In genomic region chr3:29293230-29293629, GRCm38 (mm10) we compare ENCODE assay signal across 27 mouse cellular contexts.
DNase-seq lines count a peak whose midpoint lies in the region; ATAC-seq and TF ChIP-seq lines count a peak whose summit lies in the region.
"Had no signal": no experiment of that assay in that cellular context is flagged by ENCODE, and none has a peak within 500 bp of the region (broad histone marks: within the 10 kb centered on the region; RNA-seq: fewer than 3 reads in every experiment).

No protein-coding gene starts in this region.

- no peak overlapping the region for H3K4me3 ChIP-seq in forebrain, postnatal 0 days (ENCODE audit: low read depth, low read length)
- no peak overlapping the region for H3K4me3 ChIP-seq in forebrain, embryonic 13.5 days
- no peak overlapping the region for H3K4me3 ChIP-seq in neural tube, embryonic 14.5 days (ENCODE audit: low read depth, low read length)
- H3K4me3 ChIP-seq in neural tube, embryonic 15.5 days (replicated peaks) = no peak overlapping the region
- H3K4me3 ChIP-seq: embryonic facial prominence, embryonic 10.5 days; embryonic facial prominence, embryonic 15.5 days; gastrocnemius, adult 2 months; limb, embryonic 13.5 days; lung, embryonic 15.5 days had no signal

- H3K36me3 ChIP-seq in forebrain, postnatal 0 days (ENCODE audit: insufficient read depth) = no peaks in the 10 kb centered on the region
- H3K36me3 ChIP-seq in forebrain, embryonic 13.5 days (ENCODE audit: poor library complexity, severe bottlenecking) = no peaks in the 10 kb centered on the region
- H3K36me3 ChIP-seq in neural tube, embryonic 14.5 days (ENCODE audit: control insufficient read depth, insufficient read depth, low read length) = no peaks in the 10 kb centered on the region
- H3K36me3 ChIP-seq in neural tube, embryonic 15.5 days = no peaks in the 10 kb centered on the region
- H3K36me3 ChIP-seq: embryonic facial prominence, embryonic 10.5 days; embryonic facial prominence, embryonic 15.5 days; limb, embryonic 13.5 days; lung, embryonic 15.5 days had no signal

- no peak overlapping the region for H3K4me2 ChIP-seq in forebrain, postnatal 0 days (ENCODE audit: low read depth)
- H3K4me2 ChIP-seq in forebrain, embryonic 13.5 days = no peak overlapping the region
- H3K4me2 ChIP-seq in neural tube, embryonic 14.5 days (ENCODE audit: low read depth, low read length) = no peak overlapping the region
- no peak overlapping the region for H3K4me2 ChIP-seq in neural tube, embryonic 15.5 days
- H3K4me2 ChIP-seq: embryonic facial prominence, embryonic 15.5 days; heart, embryonic 11.5 days; limb, embryonic 13.5 days; liver, embryonic 11.5 days; lung, embryonic 15.5 days had no signal

- no peak overlapping the region for H3K9ac ChIP-seq in forebrain, postnatal 0 days
- no peak overlapping the region for H3K9ac ChIP-seq in forebrain, embryonic 13.5 days
- no peak overlapping the region for H3K9ac ChIP-seq in neural tube, embryonic 14.5 days (replicated peaks; ENCODE audit: low read depth, low read length)
- H3K9ac ChIP-seq in neural tube, embryonic 15.5 days (replicated peaks) = no peak overlapping the region
- H3K9ac ChIP-seq: embryonic facial prominence, embryonic 15.5 days; limb, embryonic 13.5 days; lung, embryonic 15.5 days had no signal

- no peaks in the 10 kb centered on the region for H3K4me1 ChIP-seq in forebrain, postnatal 0 days (ENCODE audit: insufficient read depth)
- peaks cover 13% of the 10 kb centered on the region for H3K4me1 ChIP-seq in forebrain, embryonic 13.5 days
- no peaks in the 10 kb centered on the region for H3K4me1 ChIP-seq in neural tube, embryonic 14.5 days (ENCODE audit: control insufficient read depth, insufficient read depth, low read length)
- H3K4me1 ChIP-seq in neural tube, embryonic 15.5 days = peaks cover 4% of the 10 kb centered on the region; the same call in 1 of the 2 replicates
- H3K4me1 ChIP-seq: embryonic facial prominence, embryonic 10.5 days; embryonic facial prominence, embryonic 15.5 days; limb, embryonic 13.5 days; lung, embryonic 15.5 days had no signal

- ATAC-seq in forebrain, postnatal 0 days = peak; percentile 18; the same call in 1 of the 2 replicates
- no peak for ATAC-seq in forebrain, embryonic 13.5 days
- ATAC-seq in neural tube, embryonic 14.5 days (ENCODE audit: low read depth) = peak; percentile 56; the same call in 1 of the 2 replicates
- no peak for ATAC-seq in neural tube, embryonic 15.5 days (ENCODE audit: low FRiP score)
- ATAC-seq: intestine, embryonic 16.5 days had no signal

- no peak for DNase-seq in forebrain, postnatal 0 days
- peak; percentile 5 for DNase-seq in left cerebral cortex, postnatal 4 days
- no peak for DNase-seq in left cerebral cortex, postnatal 25 days (ENCODE audit: low spot score in 2 of 2)
- no peak for DNase-seq in urinary bladder, postnatal 4 days (ENCODE audit: low spot score in 2 of 2)
- DNase-seq: adrenal gland, postnatal 25 days; B cell, adult 2 months; cerebellum, adult 18-20 months; gastrocnemius, adult 2 months; gastrocnemius, postnatal 36 days; heart, adult 18-20 months; heart, postnatal 36 days; kidney, adult 9 months; kidney, postnatal 10 days; layer of hippocampus, adult 9-11 months; right cerebral cortex, adult 18-20 months; spleen, adult 18-20 months; thymus, postnatal 14 days had no signal

- H3K9me3 ChIP-seq in forebrain, postnatal 0 days (ENCODE audit: low read length) = no peaks in the 10 kb centered on the region
- H3K9me3 ChIP-seq in forebrain, embryonic 13.5 days (replicated peaks) = no peaks in the 10 kb centered on the region
- H3K9me3 ChIP-seq in neural tube, embryonic 14.5 days (ENCODE audit: control insufficient read depth, low read length) = no peaks in the 10 kb centered on the region
- H3K9me3 ChIP-seq in neural tube, embryonic 15.5 days (replicated peaks) = no peaks in the 10 kb centered on the region
- H3K9me3 ChIP-seq: embryonic facial prominence, embryonic 10.5 days; embryonic facial prominence, embryonic 15.5 days; limb, embryonic 13.5 days; lung, embryonic 15.5 days had no signal

- 19% methylated on average over 4 of the region's 4 CpGs for WGBS in forebrain, postnatal 0 days
- 21% methylated on average over 4 of the region's 4 CpGs for WGBS in forebrain, embryonic 13.5 days
- 19% methylated on average over 4 of the region's 4 CpGs for WGBS in neural tube, embryonic 14.5 days
- WGBS in neural tube, embryonic 15.5 days = 16% methylated on average over 4 of the region's 4 CpGs

- H3K27ac ChIP-seq in forebrain, postnatal 0 days (ENCODE audit: low read depth, low read length) = no peak overlapping the region
- no peak overlapping the region; the same call in 1 of the 2 replicates for H3K27ac ChIP-seq in forebrain, embryonic 13.5 days
- H3K27ac ChIP-seq in neural tube, embryonic 14.5 days (ENCODE audit: low read depth, low read length) = no peak overlapping the region
- H3K27ac ChIP-seq in neural tube, embryonic 15.5 days (replicated peaks) = no peak overlapping the region
- H3K27ac ChIP-seq: embryonic facial prominence, embryonic 10.5 days; embryonic facial prominence, embryonic 15.5 days; gastrocnemius, adult 2 months; limb, embryonic 13.5 days; lung, embryonic 15.5 days had no signal

- TF ChIP-seq CTCF in forebrain, postnatal 0 days (IDR thresholded peaks at IDR 0.05; ENCODE audit: low read depth) = no peak

- H3K27me3 ChIP-seq in forebrain, postnatal 0 days (ENCODE audit: insufficient read depth, low read length) = no peaks in the 10 kb centered on the region
- no peaks in the 10 kb centered on the region for H3K27me3 ChIP-seq in forebrain, embryonic 13.5 days
- no peaks in the 10 kb centered on the region for H3K27me3 ChIP-seq in neural tube, embryonic 14.5 days (ENCODE audit: control insufficient read depth, insufficient read depth, low read length)
- H3K27me3 ChIP-seq in neural tube, embryonic 15.5 days (replicated peaks) = no peaks in the 10 kb centered on the region
- H3K27me3 ChIP-seq: embryonic facial prominence, embryonic 15.5 days; limb, embryonic 13.5 days; lung, embryonic 15.5 days had no signal

- intact Hi-C loops in left cerebral cortex, postnatal 4 days (cut with DNase I) = no loop called here
- intact Hi-C loops in left cerebral cortex, postnatal 25 days (cut with DNase I) = no loop called here

Comparison
In these comparisons a context has a peak if more than half of its experiments do, and no peak if none do; other contexts are left out.
1. ATAC-seq: peak in forebrain, postnatal 0 days (single experiment) and neural tube, embryonic 14.5 days (single experiment); none in forebrain, embryonic 13.5 days (single experiment) and neural tube, embryonic 15.5 days (single experiment).